Mouse (Mus musculus): ENCODE results near the gene Pakap.

Gene Pakap

GRCm38 (mm10) chr4:57842472-57843305 lies 274.7 kb downstream of the Pakap start:
- DNase-seq (ENCODE audit: low read depth) = no peak

GRCm38 (mm10) chr4:57845031-57845431 lies 277.1 kb downstream of the Pakap start:
- DNase-seq (ENCODE audit: low read depth) = no peak

GRCm38 (mm10) chr4:57845541-57846210 lies 277.7 kb downstream of the Pakap start:
- no peak for DNase-seq (ENCODE audit: low read depth)

GRCm38 (mm10) chr4:57846381-57846990 lies 278.5 kb downstream of the Pakap start:
- DNase-seq (ENCODE audit: low read depth) = no peak

GRCm38 (mm10) chr4:57846991-57847422 lies 279.0 kb downstream of the Pakap start:
- DNase-seq (ENCODE audit: low read depth) = no peak

GRCm38 (mm10) chr4:57847676-57848075 lies 279.7 kb downstream of the Pakap start:
- no peak for DNase-seq (ENCODE audit: low read depth)

- DNase-seq (ENCODE audit: low read depth) = no peak
Observed at GRCm38 (mm10) chr4:57849465-57849864, 281.5 kb downstream of the Pakap start.

- DNase-seq (ENCODE audit: low read depth) = no peak
Observed at GRCm38 (mm10) chr4:57851731-57852130, 283.8 kb downstream of the Pakap start.

GRCm38 (mm10) chr4:57852461-57853040 lies 284.6 kb downstream of the Pakap start:
- no peak for DNase-seq (ENCODE audit: low read depth)

- DNase-seq (ENCODE audit: low read depth) = no peak
Observed at GRCm38 (mm10) chr4:57854181-57854580, 286.2 kb downstream of the Pakap start.

- no peak for DNase-seq (ENCODE audit: low read depth)
Observed at GRCm38 (mm10) chr4:57855281-57855941, 287.4 kb downstream of the Pakap start.

GRCm38 (mm10) chr4:57856673-57857072 lies 288.7 kb downstream of the Pakap start:
- no peak for DNase-seq (ENCODE audit: low read depth)

- DNase-seq (ENCODE audit: low read depth) = no peak
Observed at GRCm38 (mm10) chr4:57860204-57860611, 292.2 kb downstream of the Pakap start.

- DNase-seq (ENCODE audit: low read depth) = no peak
Observed at GRCm38 (mm10) chr4:57861166-57861565, 293.2 kb downstream of the Pakap start.

- no peak for DNase-seq (ENCODE audit: low read depth)
Observed at GRCm38 (mm10) chr4:57861856-57862255, 293.9 kb downstream of the Pakap start.

- no peak for DNase-seq (ENCODE audit: low read depth)
Observed at GRCm38 (mm10) chr4:57862269-57862986, 294.4 kb downstream of the Pakap start.

GRCm38 (mm10) chr4:57866088-57866487 lies 298.1 kb downstream of the Pakap start:
- DNase-seq (ENCODE audit: low read depth) = no peak

- no peak for DNase-seq (ENCODE audit: low read depth)
Observed at GRCm38 (mm10) chr4:57866990-57867389, 299.0 kb downstream of the Pakap start.

- peak; percentile 33 for DNase-seq (ENCODE audit: low read depth)
Observed at GRCm38 (mm10) chr4:57867454-57867853, 299.5 kb downstream of the Pakap start.

- DNase-seq (ENCODE audit: low read depth) = no peak
Observed at GRCm38 (mm10) chr4:57879137-57879536, 311.2 kb downstream of the Pakap start.

GRCm38 (mm10) chr4:57879804-57880357 lies 311.9 kb downstream of the Pakap start:
- peak; percentile 88 for DNase-seq (ENCODE audit: low read depth)
